Mouse (Mus musculus) midbrain, postnatal 0 days (tissue): Measurements from ENCODE around the gene Gm20388. TPM values are rescaled to one million over a fixed set of nuclear protein-coding genes. Genes with fewer than 3 reads are reported as not detected.

Experiments
- ATAC-seq: fragments of 200-750 bp; cut with Nextera tagmentation; 2 replicates; pipeline ENCODE4 v1.8.0; 2017; ENCODE audit warnings: moderate number of reproducible peaks, mild to moderate bottlenecking, moderate TSS enrichment, moderate library complexity; ENCODE audit not compliant: low FRiP score
- DNase-seq: peaks from one replicate; pipeline ENCODE4 v3.0.0-alpha.2; 2015; ENCODE audit warnings: low spot score
- H3K27ac ChIP-seq: fragments of 300-500 bp; sonication (generic); 2 replicates; pipeline ENCODE4 v1.5.1; 2014; ENCODE audit warnings: low read depth, mild to moderate bottlenecking, low read length, mixed read lengths
- H3K27me3 ChIP-seq: fragments of 300-500 bp; sonication (generic); 2 replicates; pipeline ENCODE4 v1.6.1; 2014; ENCODE audit warnings: low read length, control low read depth, mixed read lengths; ENCODE audit not compliant: insufficient read depth
- H3K36me3 ChIP-seq: fragments of 300-500 bp; sonication (generic); 2 replicates; pipeline ENCODE4 v1.6.1; 2014; ENCODE audit warnings: low read length, control low read depth, mixed read lengths; ENCODE audit not compliant: insufficient read depth
- H3K4me1 ChIP-seq: fragments of 300-500 bp; sonication (generic); 2 replicates; pipeline ENCODE4 v1.6.1; 2014; ENCODE audit warnings: mild to moderate bottlenecking, control low read depth, antibody characterized with exemption, low read length, mixed read lengths; ENCODE audit not compliant: insufficient read depth
- H3K4me2 ChIP-seq: fragments of 300-500 bp; sonication (generic); 2 replicates; pipeline ENCODE4 v1.6.1; 2014; ENCODE audit warnings: low read depth, mild to moderate bottlenecking, low read length, mixed read lengths; ENCODE audit not compliant: poor library complexity, severe bottlenecking
- H3K4me3 ChIP-seq: fragments of 300-500 bp; sonication (generic); 2 replicates; pipeline ENCODE4 v1.5.1; 2014; ENCODE audit warnings: low read depth, mild to moderate bottlenecking, low read length, moderate library complexity
- H3K9ac ChIP-seq: fragments of 300-500 bp; sonication (generic); replicated peaks from 2 replicates; pipeline ENCODE4 v1.6.1; 2014; ENCODE audit warnings: mild to moderate bottlenecking, low read length, moderate library complexity, mixed read lengths; ENCODE audit not compliant: poor library complexity, severe bottlenecking
- H3K9me3 ChIP-seq: fragments of 300-500 bp; sonication (generic); 2 replicates; pipeline ENCODE4 v1.6.1; 2016; ENCODE audit warnings: low read length, control low read depth
- CTCF ChIP-seq: IDR thresholded peaks from 2 replicates; pipeline ENCODE4 v1.5.1; 2016; ENCODE audit warnings: antibody characterized with exemption, mild to moderate bottlenecking
- WGBS: fragments of 180-500 bp; shearing (Covaris S2); extraction: QIAGEN DNeasy Blood & Tissue Kit; methylation state at CpG from one replicate; pipeline ENCODE4 v1.1.7; 2014; 5-methylcytosine and 5-hydroxymethylcytosine counted together
- polyA plus RNA-seq: library from polyadenylated mRNA; unstranded; fragments of >200 nt; fragmentation: Nextera tagmentation; extraction: Ambion mirVana; gene quantifications from 2 replicates; pipeline ENCODE4 v1.2.1, GENCODE M21; 2015
- total RNA-seq: library from RNA; depleted of rRNA; stranded (reverse); fragments of >200 nt; gene quantifications from 2 replicates; pipeline ENCODE4 v1.2.3, GENCODE M21; 2014

Gm20388 gene
- total and polyA plus RNA-seq, 2 experiments from 2014 or later: 74.2 TPM; not detected in 1

- Histone ChIP-seq H3K9me3 (no peaks in the 10 kb centered on the region), H3K36me3 (no peaks in the 10 kb centered on the region), H3K4me2 (no peak overlapping the region), H3K9ac (no peak overlapping the region), H3K4me3 (no peak overlapping the region), H3K27me3 (no peaks in the 10 kb centered on the region), H3K4me1 (no peaks in the 10 kb centered on the region), H3K27ac (no peak overlapping the region)
- ATAC-seq (no peak), DNase-seq (no peak)
- WGBS: 6% methylated on average over 3 of the region's 3 CpGs
- no peak for TF ChIP-seq CTCF
Observed at GRCm38 (mm10) chr8:122728630-122729029, 2818.0 kb downstream of the Gm20388 start.

- no peak overlapping the region for H3K4me2 ChIP-seq
- H3K4me3 ChIP-seq: no peak overlapping the region
- H3K36me3 ChIP-seq: no peaks in the 10 kb centered on the region
- WGBS: 44% methylated on average over 3 of the region's 3 CpGs
- peaks cover 17% of the 10 kb centered on the region for H3K4me1 ChIP-seq
- TF ChIP-seq CTCF: no peak
- H3K27me3 ChIP-seq: no peaks in the 10 kb centered on the region
- H3K9me3 ChIP-seq: no peaks in the 10 kb centered on the region
- DNase-seq (no peak), ATAC-seq (no peak)
- H3K9ac ChIP-seq: no peak overlapping the region
- H3K27ac ChIP-seq: no peak overlapping the region
Observed at GRCm38 (mm10) chr8:122735110-122735509, 2824.5 kb downstream of the Gm20388 start.

- Histone ChIP-seq H3K27me3 (no peaks in the 10 kb centered on the region), H3K4me2 (no peak overlapping the region), H3K9me3 (no peaks in the 10 kb centered on the region), H3K4me1 (peaks cover 17% of the 10 kb centered on the region), H3K36me3 (no peaks in the 10 kb centered on the region), H3K27ac (no peak overlapping the region), H3K4me3 (no peak overlapping the region), H3K9ac (no peak overlapping the region)
- no peak for TF ChIP-seq CTCF
- WGBS: 49% methylated on average over 19 of the region's 19 CpGs
- ATAC-seq: no peak
- DNase-seq: no peak
Observed at GRCm38 (mm10) chr8:122735542-122736473, 2825.2 kb downstream of the Gm20388 start.

GRCm38 (mm10) chr8:122736623-122737022 is 2826.0 kb downstream of the Gm20388 start:
- DNase-seq: no peak
- no peak for ATAC-seq
- Histone ChIP-seq H3K27me3 (no peaks in the 10 kb centered on the region), H3K36me3 (no peaks in the 10 kb centered on the region), H3K4me3 (no peak overlapping the region), H3K27ac (no peak overlapping the region), H3K9ac (no peak overlapping the region), H3K9me3 (no peaks in the 10 kb centered on the region), H3K4me1 (peaks cover 17% of the 10 kb centered on the region), H3K4me2 (no peak overlapping the region)
- 90% methylated on average over 11 of the region's 11 CpGs for WGBS
- TF ChIP-seq CTCF: no peak

- Histone ChIP-seq H3K27ac (no peak overlapping the region), H3K4me2 (no peak overlapping the region), H3K36me3 (no peaks in the 10 kb centered on the region), H3K4me3 (no peak overlapping the region), H3K9me3 (no peaks in the 10 kb centered on the region), H3K9ac (no peak overlapping the region), H3K4me1 (peaks cover 21% of the 10 kb centered on the region), H3K27me3 (no peaks in the 10 kb centered on the region)
- ATAC-seq (no peak), DNase-seq (no peak)
- TF ChIP-seq CTCF: no peak
- WGBS: 51% methylated on average over 4 of the region's 4 CpGs
Observed at GRCm38 (mm10) chr8:122737071-122737470, 2826.4 kb downstream of the Gm20388 start.

GRCm38 (mm10) chr8:122737886-122738285 is 2827.2 kb downstream of the Gm20388 start:
- ATAC-seq (no peak), DNase-seq (no peak)
- Histone ChIP-seq H3K9me3 (no peaks in the 10 kb centered on the region), H3K4me1 (peaks cover 27% of the 10 kb centered on the region), H3K9ac (0 out of 2 replicates have a peak overlapping the region, but pooled peaks have one; percentile 13), H3K27ac (0 out of 2 replicates have a peak overlapping the region, but pooled peaks have one; percentile 26), H3K36me3 (no peaks in the 10 kb centered on the region), H3K4me3 (no peak overlapping the region), H3K4me2 (no peak overlapping the region), H3K27me3 (no peaks in the 10 kb centered on the region)
- WGBS: 62% methylated on average over 6 of the region's 6 CpGs
- no peak for TF ChIP-seq CTCF
